Mouse (Mus musculus) kidney, adult 9 months (tissue): Measurements from ENCODE around the gene Sirt7.

Experiments
- DNase-seq: peaks from one replicate; pipeline ENCODE4 v3.0.0; 2022

Gene Sirt7

GRCm38 (mm10) chr11:120581490-120582267 lies 43.4 kb downstream of the Sirt7 start, which contains the start of gene Arhgdia:
Gene Arhgdia (minus strand): TSS chr11:120581624.
- DNase-seq: peak; percentile 86

GRCm38 (mm10) chr11:120580871-120581331 lies 44.1 kb downstream of the Sirt7 start:
- peak; percentile 46 for DNase-seq

DNA sequence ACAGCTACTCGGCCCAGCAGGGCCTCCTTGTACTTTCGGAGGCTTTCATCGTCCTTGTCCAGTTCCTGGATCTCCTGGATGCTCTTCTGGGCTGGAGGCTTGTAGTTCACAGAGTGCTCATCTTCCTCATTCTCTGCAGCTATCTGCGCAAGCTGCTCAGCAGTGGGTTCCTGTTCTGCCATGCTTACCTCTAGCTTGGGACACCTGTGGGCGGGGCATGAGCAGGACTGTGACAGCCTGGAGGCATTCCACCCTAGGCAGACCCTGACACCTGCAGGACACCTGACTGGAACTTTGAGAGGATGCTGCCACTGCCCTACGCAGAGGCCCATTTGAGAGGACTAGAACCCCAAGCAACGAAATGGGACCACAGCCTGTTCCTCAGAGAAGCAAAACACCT lies 44.9 kb downstream of the Sirt7 start:
- DNase-seq: peak; percentile 53

DNA sequence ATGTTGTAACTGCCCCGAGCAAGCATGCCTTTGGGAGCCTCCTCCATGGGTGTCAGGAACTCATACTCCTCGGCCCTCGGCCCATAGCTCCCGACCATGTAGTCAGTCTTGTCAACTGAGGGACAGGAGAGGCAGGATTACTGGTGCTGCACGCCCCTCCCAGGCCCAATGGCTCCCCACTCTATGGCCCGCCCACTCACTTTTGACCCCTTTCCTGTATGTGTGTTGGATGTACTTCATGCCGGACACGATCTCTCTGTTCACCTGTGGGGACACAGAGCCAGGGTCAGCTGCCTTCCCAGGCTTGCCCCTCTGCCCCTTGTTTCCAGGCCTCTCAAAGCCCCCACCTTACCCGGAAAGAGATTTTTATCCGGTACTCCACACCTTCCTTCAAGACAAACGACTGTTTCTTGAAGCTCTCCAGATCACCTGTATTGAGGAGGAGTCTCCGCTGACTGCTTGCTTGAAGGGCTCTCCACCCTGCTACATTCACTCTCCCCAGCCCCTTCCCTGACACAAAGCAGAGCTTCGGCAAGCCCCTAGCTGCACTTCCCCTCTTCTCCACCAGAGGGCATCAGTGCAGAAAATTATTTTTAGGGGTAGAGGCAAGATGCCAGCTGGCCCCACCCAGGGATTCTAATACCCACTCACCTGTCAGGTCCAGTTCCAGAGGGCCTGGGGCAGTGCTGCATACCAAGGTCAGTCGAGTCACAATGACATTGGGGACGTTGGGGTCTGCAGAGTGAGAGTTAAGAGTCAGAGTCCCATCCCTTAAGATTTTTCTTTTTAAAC lies 45.5 kb downstream of the Sirt7 start:
- DNase-seq: peak; percentile 77

DNA sequence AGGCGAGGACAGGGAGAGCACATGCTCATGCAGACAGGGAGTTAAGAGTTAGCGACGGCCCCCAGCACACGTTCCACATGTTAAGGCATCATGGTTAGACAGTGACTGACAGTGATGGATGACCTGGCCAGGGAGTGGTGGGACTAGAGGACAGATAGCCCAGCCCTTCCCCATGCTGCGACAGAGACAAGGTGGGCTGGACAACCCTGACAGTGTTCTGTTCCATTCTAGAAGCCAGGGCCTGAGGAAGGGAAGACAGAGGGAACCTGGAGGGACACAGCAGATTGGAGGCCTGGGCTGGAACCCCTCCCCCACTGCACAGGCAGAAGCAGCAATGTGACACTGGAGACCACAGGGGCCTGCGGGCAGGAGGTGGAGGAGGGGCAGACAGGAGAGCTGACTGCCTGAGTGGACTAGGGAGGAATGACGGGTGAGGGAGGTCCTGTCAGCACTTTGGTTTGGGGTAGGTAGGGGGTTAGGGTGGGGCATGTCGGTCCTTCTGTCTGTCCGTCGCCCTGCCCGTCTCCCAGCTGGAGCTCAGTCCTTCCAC lies 46.3 kb downstream of the Sirt7 start:
- DNase-seq: peak; percentile 45

DNA sequence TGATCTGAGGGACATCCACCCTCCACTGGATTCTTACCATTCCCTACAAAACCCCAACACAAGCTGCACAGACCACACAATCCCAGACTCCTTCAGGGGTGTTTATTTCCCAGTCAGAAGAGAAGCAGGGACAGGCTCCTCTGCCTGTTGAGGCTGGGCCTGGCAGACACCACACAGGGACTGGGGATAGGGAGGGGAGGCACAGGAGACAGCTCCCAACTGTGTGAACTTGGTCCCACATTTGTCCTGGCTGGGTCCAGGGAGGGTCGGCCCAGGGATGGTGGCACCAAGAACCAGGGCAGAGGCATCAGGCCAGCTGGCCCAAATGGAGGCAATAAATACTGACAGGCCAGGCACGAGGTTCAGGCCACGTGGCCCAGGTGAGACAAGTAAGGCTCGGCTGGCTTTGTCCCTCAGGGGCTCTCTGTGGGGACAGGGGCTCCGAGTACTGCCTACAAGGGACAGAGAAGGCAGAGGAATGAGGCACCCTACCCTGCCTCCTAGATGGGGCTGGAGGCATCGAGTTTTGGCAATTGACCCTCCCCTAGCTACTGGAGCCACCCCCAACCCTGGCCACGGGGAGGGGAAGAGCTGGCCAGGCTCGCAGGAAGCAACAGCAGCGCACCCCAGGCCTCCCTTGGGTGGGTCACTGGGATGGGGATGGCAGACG lies 46.9 kb downstream of the Sirt7 start:
- peak; percentile 74 for DNase-seq

GRCm38 (mm10) chr11:120577211-120578023 lies 47.6 kb downstream of the Sirt7 start:
- DNase-seq: peak; percentile 85

DNA sequence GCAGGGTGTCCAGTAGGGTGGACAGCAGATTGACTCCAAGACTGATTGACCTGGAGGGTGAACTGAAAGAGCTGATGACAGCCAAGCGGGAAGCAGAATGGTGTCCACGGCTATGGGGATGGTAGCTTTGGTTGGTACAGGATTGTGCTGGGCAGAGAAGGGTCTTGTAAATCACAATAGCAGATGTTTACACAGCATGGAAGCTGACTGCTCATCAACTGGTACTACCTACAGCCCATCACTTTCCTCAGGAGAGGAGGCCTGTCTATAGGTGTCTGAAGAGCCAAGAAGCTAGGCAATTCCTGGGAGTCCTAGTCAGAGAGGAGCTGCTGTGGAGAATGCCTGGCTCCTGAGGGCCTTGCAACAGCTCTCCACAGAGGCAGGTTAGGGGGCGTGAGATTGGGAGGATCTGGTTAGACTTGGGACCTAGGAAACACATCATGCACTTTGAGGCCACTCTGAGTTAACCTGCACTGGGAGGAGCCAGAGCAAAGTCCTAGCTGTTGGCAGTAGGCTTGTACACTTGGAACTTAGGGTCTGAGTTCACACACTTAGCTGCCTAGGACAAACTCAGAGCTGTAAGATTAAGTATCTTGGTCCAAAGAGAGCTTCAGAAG lies 48.6 kb downstream of the Sirt7 start:
- peak; percentile 93 for DNase-seq

GRCm38 (mm10) chr11:120575940-120576339 lies 49.1 kb downstream of the Sirt7 start:
- no peak for DNase-seq

DNA sequence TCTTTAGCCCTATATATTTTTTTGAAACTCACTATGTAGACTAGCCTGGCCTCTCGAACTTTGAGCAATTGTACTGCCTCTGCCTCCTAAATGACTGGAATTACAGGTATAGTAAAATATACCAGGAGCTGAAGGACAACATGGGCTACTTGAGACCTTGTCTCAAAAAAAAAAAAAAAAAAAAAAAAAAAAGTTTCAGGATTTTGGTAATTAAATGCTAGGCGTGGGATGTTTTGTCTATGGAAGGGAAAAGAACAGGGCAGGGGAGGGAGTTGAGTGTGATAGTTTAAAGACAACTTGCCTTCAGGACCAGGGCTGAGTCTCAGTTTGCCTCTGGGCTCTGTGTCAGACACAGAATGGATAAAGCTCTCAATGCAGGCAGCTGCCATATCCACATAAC lies 50.0 kb downstream of the Sirt7 start:
- no peak for DNase-seq

DNA sequence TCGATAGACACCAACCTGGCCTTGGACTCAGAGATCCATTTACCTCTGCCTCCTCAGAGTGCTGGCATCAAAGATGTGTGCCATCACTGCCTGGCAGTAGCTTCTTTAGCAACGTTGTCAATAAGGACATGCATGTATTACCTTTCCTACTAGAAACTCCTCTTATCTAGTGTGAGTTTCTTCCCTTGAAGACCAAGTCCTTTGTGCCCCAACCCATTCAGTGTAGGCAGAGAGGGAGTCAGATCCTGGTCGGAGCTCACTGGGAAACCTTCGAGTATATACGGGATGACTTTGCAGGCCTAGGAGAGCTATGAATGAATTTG lies 50.8 kb downstream of the Sirt7 start:
- no peak for DNase-seq

- DNase-seq: no peak
Measured at GRCm38 (mm10) chr11:120573585-120574277, 51.3 kb downstream of the Sirt7 start.

GRCm38 (mm10) chr11:120572752-120573584 lies 52.1 kb downstream of the Sirt7 start, which contains the start of gene P4hb:
Gene P4hb (minus strand): TSS chr11:120573253.
- DNase-seq: peak; percentile 100

GRCm38 (mm10) chr11:120572417-120572751 lies 52.7 kb downstream of the Sirt7 start:
- DNase-seq: peak; percentile 27

GRCm38 (mm10) chr11:120571754-120572416 lies 53.2 kb downstream of the Sirt7 start:
- no peak for DNase-seq

GRCm38 (mm10) chr11:120571122-120571521 lies 53.9 kb downstream of the Sirt7 start:
- DNase-seq: no peak
